Mouse (Mus musculus): Measurements from ENCODE around the gene Efna5. TPM values are rescaled to one million over a fixed set of nuclear protein-coding genes. Genes with fewer than 3 reads are reported as not detected.

Gene Efna5
- polyA plus RNA-seq, 1 experiment: 2.5 TPM

DNA sequence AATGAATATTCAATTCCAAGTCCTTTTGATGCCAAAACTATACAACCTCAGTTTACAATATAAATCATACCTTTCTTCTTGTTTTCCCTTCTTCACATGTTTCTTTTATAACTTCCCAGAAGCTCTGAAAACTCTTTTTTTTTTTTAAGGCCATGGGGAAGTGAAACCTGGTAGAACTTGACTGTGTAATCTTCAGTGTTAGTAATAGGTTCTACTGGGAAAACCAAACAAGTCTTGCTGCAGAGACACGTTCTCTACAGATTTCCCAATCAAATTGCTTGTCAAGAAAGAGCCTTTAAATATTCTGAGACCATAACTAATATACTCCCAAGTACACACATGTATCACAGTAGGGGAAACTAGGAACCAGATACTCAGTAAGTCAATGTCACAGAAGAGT is 253.6 kb downstream of the Efna5 start:
- Histone ChIP-seq H3K36me3 (ENCODE audit: control insufficient read depth, insufficient read depth, low read length) (no peaks in the 10 kb centered on the region), H3K27me3 (replicated peaks; ENCODE audit: control insufficient read depth, insufficient read depth, low read length) (no peaks in the 10 kb centered on the region), H3K4me1 (ENCODE audit: control insufficient read depth, insufficient read depth, low read length) (no peaks in the 10 kb centered on the region), H3K4me3 (ENCODE audit: insufficient read depth, low read depth, low read length) (no peak overlapping the region), H3K27ac (ENCODE audit: insufficient read depth, low read depth, low read length) (no peak overlapping the region)
- TF ChIP-seq CTCF (conservative IDR thresholded peaks at IDR 0.05; ENCODE audit: insufficient read depth, insufficient read length, low read depth, low read length) (no peak), POLR2A (IDR thresholded peaks at IDR 0.05; ENCODE audit: low read depth, low read length) (no peak)
- 65% methylated on average over 1 of the region's 1 CpGs for WGBS
- no peak for DNase-seq

DNA sequence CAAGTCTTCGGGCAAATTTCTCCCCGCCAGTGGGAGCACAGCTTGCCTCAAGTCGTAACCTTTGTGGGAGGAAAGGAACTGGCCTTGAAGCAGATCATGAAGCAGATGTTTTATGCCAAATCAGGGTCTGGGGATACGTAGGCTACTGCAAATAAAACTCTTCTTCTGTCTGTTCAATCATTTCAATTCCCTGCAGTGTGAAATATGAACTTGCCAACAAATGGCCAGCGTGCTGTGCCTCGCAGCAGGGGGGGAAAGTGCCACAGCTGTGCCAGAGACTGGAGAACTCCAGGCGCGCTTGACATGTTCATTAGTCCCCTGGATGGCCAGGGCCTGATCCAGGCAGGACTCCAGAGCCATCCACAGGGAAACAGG is 255.5 kb downstream of the Efna5 start:
- Histone ChIP-seq H3K4me3 (ENCODE audit: insufficient read depth, low read depth, low read length) (no peak overlapping the region), H3K27me3 (replicated peaks; ENCODE audit: control insufficient read depth, insufficient read depth, low read length) (no peaks in the 10 kb centered on the region), H3K4me1 (ENCODE audit: control insufficient read depth, insufficient read depth, low read length) (no peaks in the 10 kb centered on the region), H3K36me3 (ENCODE audit: control insufficient read depth, insufficient read depth, low read length) (no peaks in the 10 kb centered on the region), H3K27ac (ENCODE audit: insufficient read depth, low read depth, low read length) (no peak overlapping the region)
- TF ChIP-seq POLR2A (IDR thresholded peaks at IDR 0.05; ENCODE audit: low read depth, low read length) (no peak), CTCF (conservative IDR thresholded peaks at IDR 0.05; ENCODE audit: insufficient read depth, insufficient read length, low read depth, low read length) (no peak)
- WGBS: 49% methylated on average over 8 of the region's 8 CpGs
- DNase-seq: no peak

DNA sequence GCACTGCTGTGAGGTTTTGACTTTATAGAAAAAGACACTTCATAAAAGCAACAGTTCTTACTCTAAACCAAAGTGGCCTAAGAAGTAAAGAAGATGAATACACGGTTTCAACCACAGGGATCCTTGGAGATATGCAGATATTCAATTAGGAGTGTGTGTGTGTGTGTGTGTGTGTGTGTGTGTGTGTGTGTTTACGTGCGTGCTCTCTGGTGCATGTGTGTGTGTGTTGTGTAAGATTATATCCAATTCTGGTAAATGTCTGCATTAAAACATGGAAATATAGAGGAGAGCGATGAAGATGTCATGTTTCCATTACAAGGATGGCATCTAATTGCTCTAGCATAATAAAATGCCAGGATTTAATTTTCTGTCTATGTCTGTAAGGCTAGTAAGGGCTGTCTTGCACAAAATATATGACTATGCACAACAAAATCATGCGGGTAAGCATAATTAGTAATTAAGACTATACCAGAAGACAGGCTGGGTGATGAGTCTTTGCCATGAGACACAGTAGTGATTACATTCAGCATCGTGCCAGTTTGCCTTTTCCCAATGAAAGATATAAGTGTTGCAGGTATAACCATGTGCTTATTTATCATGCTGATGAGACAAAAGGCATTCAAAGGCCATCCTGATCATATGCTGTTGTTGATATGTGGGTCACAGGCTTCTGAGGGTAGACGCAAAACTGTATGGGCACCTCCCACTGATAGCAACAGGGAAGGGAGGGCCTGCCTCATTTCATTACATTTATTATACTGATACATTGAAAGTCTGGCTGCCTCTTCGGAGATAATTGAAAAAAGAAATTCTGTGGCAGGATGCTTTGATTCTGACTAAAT is 256.1 kb downstream of the Efna5 start:
- Histone ChIP-seq H3K4me3 (ENCODE audit: insufficient read depth, low read depth, low read length) (no peak overlapping the region), H3K4me1 (ENCODE audit: control insufficient read depth, insufficient read depth, low read length) (no peaks in the 10 kb centered on the region), H3K36me3 (ENCODE audit: control insufficient read depth, insufficient read depth, low read length) (no peaks in the 10 kb centered on the region), H3K27ac (ENCODE audit: insufficient read depth, low read depth, low read length) (no peak overlapping the region), H3K27me3 (replicated peaks; ENCODE audit: control insufficient read depth, insufficient read depth, low read length) (no peaks in the 10 kb centered on the region)
- no peak for TF ChIP-seq CTCF (conservative IDR thresholded peaks at IDR 0.05; ENCODE audit: insufficient read depth, insufficient read length, low read depth, low read length)
- no peak for TF ChIP-seq POLR2A (IDR thresholded peaks at IDR 0.05; ENCODE audit: low read depth, low read length)
- no peak for DNase-seq
- 84% methylated on average over 8 of the region's 8 CpGs for WGBS

DNA sequence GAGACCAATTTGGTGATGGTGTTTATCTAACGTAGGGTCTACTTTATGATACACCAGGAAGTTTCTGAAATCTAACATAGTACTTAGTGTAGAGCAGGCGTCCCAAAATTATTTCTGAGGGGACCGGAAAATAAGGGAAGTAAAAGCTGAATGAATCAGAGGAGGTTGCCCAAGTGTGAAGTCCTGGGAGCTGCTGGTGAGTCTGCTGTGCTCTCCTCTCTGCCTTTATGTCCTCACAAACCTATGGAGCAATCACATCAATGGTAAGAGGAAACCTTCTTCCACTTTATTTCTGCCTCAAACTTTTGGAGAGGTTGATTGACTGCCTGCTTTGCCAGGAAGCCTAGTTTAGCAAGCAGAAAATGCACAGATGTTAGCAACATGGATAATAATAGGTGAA is 257.9 kb downstream of the Efna5 start:
- H3K27ac ChIP-seq (ENCODE audit: insufficient read depth, low read depth, low read length): no peak overlapping the region
- H3K4me1 ChIP-seq (ENCODE audit: control insufficient read depth, insufficient read depth, low read length): no peaks in the 10 kb centered on the region
- WGBS: 78% methylated on average over 3 of the region's 3 CpGs
- DNase-seq: no peak
- H3K36me3 ChIP-seq (ENCODE audit: control insufficient read depth, insufficient read depth, low read length): no peaks in the 10 kb centered on the region
- TF ChIP-seq POLR2A (IDR thresholded peaks at IDR 0.05; ENCODE audit: low read depth, low read length) (no peak), CTCF (conservative IDR thresholded peaks at IDR 0.05; ENCODE audit: insufficient read depth, insufficient read length, low read depth, low read length) (no peak)
- no peak overlapping the region for H3K4me3 ChIP-seq (ENCODE audit: insufficient read depth, low read depth, low read length)
- no peaks in the 10 kb centered on the region for H3K27me3 ChIP-seq (replicated peaks; ENCODE audit: control insufficient read depth, insufficient read depth, low read length)

DNA sequence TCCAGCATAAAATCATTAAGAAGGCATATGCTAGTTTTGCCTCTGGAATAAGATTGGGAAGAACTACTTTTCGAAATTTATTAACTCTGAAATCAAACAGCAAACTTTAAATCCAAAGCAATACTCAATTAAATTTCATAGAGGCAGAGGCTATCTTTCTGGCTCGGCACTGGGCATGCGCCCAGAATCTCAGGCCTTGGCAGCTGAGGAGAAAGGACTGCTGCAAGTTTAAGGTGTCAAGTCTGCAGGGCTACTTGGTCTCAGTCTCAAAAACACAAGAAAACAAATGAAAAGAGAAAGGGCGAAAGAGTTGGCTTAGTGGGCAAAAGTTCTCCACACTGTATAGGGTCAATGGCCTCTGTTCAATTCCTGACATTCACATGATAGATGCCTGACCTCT is 258.6 kb downstream of the Efna5 start:
- no peaks in the 10 kb centered on the region for H3K36me3 ChIP-seq (ENCODE audit: control insufficient read depth, insufficient read depth, low read length)
- no peaks in the 10 kb centered on the region for H3K27me3 ChIP-seq (replicated peaks; ENCODE audit: control insufficient read depth, insufficient read depth, low read length)
- H3K4me1 ChIP-seq (ENCODE audit: control insufficient read depth, insufficient read depth, low read length): no peaks in the 10 kb centered on the region
- DNase-seq: no peak
- TF ChIP-seq CTCF (conservative IDR thresholded peaks at IDR 0.05; ENCODE audit: insufficient read depth, insufficient read length, low read depth, low read length) (no peak), POLR2A (IDR thresholded peaks at IDR 0.05; ENCODE audit: low read depth, low read length) (no peak)
- H3K27ac ChIP-seq (ENCODE audit: insufficient read depth, low read depth, low read length): no peak overlapping the region
- H3K4me3 ChIP-seq (ENCODE audit: insufficient read depth, low read depth, low read length): no peak overlapping the region
- 85% methylated on average over 4 of the region's 4 CpGs for WGBS

DNA sequence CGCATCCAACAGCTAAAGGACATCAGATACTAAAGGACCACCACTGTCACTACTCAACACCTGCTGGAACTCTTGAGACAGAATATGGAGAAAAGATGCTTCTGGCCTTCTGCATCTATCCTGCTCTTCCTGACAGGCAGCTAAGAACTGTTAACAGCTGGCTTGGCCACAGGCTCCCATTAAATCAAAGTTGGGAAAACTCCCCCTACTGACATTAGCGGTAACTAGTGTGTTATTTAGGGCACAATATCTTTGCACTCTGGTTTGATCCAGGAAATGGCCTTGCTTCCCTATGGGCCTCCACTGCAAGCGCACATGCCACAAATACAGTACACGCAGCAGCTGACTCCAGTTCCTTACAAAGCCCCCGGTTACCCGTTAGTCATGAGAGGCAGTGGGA is 266.0 kb downstream of the Efna5 start:
- no peaks in the 10 kb centered on the region for H3K36me3 ChIP-seq (ENCODE audit: control insufficient read depth, insufficient read depth, low read length)
- H3K27ac ChIP-seq (ENCODE audit: insufficient read depth, low read depth, low read length): no peak overlapping the region
- H3K27me3 ChIP-seq (replicated peaks; ENCODE audit: control insufficient read depth, insufficient read depth, low read length): no peaks in the 10 kb centered on the region
- no peaks in the 10 kb centered on the region for H3K4me1 ChIP-seq (ENCODE audit: control insufficient read depth, insufficient read depth, low read length)
- DNase-seq: no peak
- 66% methylated on average over 6 of the region's 6 CpGs for WGBS
- TF ChIP-seq POLR2A (IDR thresholded peaks at IDR 0.05; ENCODE audit: low read depth, low read length) (no peak), CTCF (conservative IDR thresholded peaks at IDR 0.05; ENCODE audit: insufficient read depth, insufficient read length, low read depth, low read length) (no peak)
- H3K4me3 ChIP-seq (ENCODE audit: insufficient read depth, low read depth, low read length): no peak overlapping the region

DNA sequence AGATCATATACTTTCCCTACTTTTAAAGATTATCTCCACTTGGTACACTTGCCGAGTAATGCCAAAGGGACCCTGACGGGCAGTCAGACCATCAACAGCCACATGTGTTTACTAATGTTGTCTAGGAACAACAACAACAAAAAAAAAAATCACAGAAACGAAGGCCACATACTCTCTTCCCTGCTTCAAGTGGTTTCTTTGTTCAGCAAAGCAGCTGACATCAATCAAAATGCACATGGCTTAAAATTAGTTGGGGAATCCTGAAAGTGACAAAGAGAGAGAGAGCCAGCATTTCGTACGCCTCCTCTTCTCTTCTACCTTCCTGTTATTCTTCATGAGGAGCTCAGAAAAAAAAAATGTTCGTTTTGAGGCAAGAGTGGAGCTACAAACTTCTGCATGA is 266.4 kb downstream of the Efna5 start:
- 62% methylated on average over 6 of the region's 6 CpGs for WGBS
- Histone ChIP-seq H3K36me3 (ENCODE audit: control insufficient read depth, insufficient read depth, low read length) (no peaks in the 10 kb centered on the region), H3K4me1 (ENCODE audit: control insufficient read depth, insufficient read depth, low read length) (no peaks in the 10 kb centered on the region), H3K4me3 (ENCODE audit: insufficient read depth, low read depth, low read length) (no peak overlapping the region), H3K27me3 (replicated peaks; ENCODE audit: control insufficient read depth, insufficient read depth, low read length) (no peaks in the 10 kb centered on the region), H3K27ac (ENCODE audit: insufficient read depth, low read depth, low read length) (no peak overlapping the region)
- TF ChIP-seq CTCF (conservative IDR thresholded peaks at IDR 0.05; ENCODE audit: insufficient read depth, insufficient read length, low read depth, low read length) (no peak), POLR2A (IDR thresholded peaks at IDR 0.05; ENCODE audit: low read depth, low read length) (no peak)
- no peak for DNase-seq
